Mouse (Mus musculus) stomach, postnatal 0 days (tissue): ENCODE results near the gene Phxr2.

ENCODE experiments used
- CTCF ChIP-seq: IDR thresholded peaks from 2 replicates; pipeline ENCODE4 v1.5.1; 2016; ENCODE audit warnings: antibody characterized with exemption, low read depth, mild to moderate bottlenecking, moderate library complexity
- EP300 ChIP-seq: optimal IDR thresholded peaks from 2 replicates; pipeline ENCODE3; 2016; ENCODE audit warnings: antibody characterized with exemption

DNA sequence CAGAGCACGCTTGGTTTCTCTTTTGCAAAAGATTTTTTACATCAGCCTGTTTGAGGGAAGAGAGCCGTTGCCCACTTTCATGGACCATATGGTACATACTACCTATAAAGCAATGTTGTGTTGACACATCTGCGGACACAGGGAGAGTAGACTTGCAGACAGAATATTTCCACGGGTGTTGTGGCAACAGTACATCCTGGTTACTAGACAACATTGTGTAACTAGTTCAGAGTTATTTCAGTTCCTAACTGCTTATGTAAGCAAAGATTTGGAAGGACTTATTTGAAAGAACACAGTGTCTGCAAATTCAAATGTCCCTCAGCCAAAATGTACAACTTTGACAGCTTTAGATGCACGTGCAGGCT, 43.6 kb upstream of the Phxr2 start:
- TF ChIP-seq CTCF (no peak), EP300 (peak; percentile 53)
